Mouse (Mus musculus): Measurements from ENCODE around the gene Noxa1. TPM values are rescaled to one million over a fixed set of nuclear protein-coding genes. Genes with fewer than 3 reads are reported as not detected.

Noxa1 gene
- polyA plus RNA-seq (2015; fragmentation: Nextera tagmentation; extraction: Ambion mirVana) = 0.23 and 0.29 TPM in 2 replicates

GRCm38 (mm10) chr2:25095109-25095850 is at the start of gene Noxa1:
Gene Noxa1, minus strand, starts transcription at chr2:25095149.

GRCm38 (mm10) chr2:25080076-25080475 is 14.9 kb downstream of the Noxa1 start, which contains the start of gene Entpd8:
Gene Entpd8, plus strand, starts transcription at chr2:25080304.

GRCm38 (mm10) chr2:25054221-25055067 is 40.5 kb downstream of the Noxa1 start, which contains the start of gene Nsmf:
Gene Nsmf, plus strand, starts transcription at chr2:25054355.

Small RNAs within 50 kb of the gene (microRNA-seq; reads per million reads assigned to microRNA genes)
- gene Gm24328 = not detected
- not detected for gene Mir7664

Other genes with a start within 250 kb of the Noxa1 start
- gene Ehmt1, start 175.5 kb downstream of the Noxa1 start, polyA plus RNA-seq (2015; fragmentation: Nextera tagmentation; extraction: Ambion mirVana) = 29.0 and 29.3 TPM in 2 replicates
- 45.2 and 48.1 TPM in 2 replicates for gene Arrdc1, start 159.9 kb downstream of the Noxa1 start, polyA plus RNA-seq (2015; fragmentation: Nextera tagmentation; extraction: Ambion mirVana)
- gene Zmynd19, start 145.4 kb downstream of the Noxa1 start, polyA plus RNA-seq (2015; fragmentation: Nextera tagmentation; extraction: Ambion mirVana) = 8.5 and 9.3 TPM in 2 replicates
- gene Dph7, start 132.7 kb downstream of the Noxa1 start, polyA plus RNA-seq (2015; fragmentation: Nextera tagmentation; extraction: Ambion mirVana) = 10.5 and 12.4 TPM in 2 replicates
- 108 and 113 TPM in 2 replicates for gene Mrpl41, start 120.1 kb downstream of the Noxa1 start, polyA plus RNA-seq (2015; fragmentation: Nextera tagmentation; extraction: Ambion mirVana)
- gene Pnpla7, start 119.1 kb downstream of the Noxa1 start, polyA plus RNA-seq (2015; fragmentation: Nextera tagmentation; extraction: Ambion mirVana) = 3.8 and 5.7 TPM in 2 replicates
- gene Nsmf, start 40.8 kb downstream of the Noxa1 start, polyA plus RNA-seq (2015; fragmentation: Nextera tagmentation; extraction: Ambion mirVana) = 35.9 and 40.2 TPM in 2 replicates
- gene Entpd8, start 14.8 kb downstream of the Noxa1 start, polyA plus RNA-seq (2015; fragmentation: Nextera tagmentation; extraction: Ambion mirVana) = not detected in 2 replicates
- gene Nrarp, start 85.6 kb upstream of the Noxa1 start, polyA plus RNA-seq (2015; fragmentation: Nextera tagmentation; extraction: Ambion mirVana) = 11.0 and 13.9 TPM in 2 replicates
- 11.9 and 14.0 TPM in 2 replicates for gene Tor4a, start 101.7 kb upstream of the Noxa1 start, polyA plus RNA-seq (2015; fragmentation: Nextera tagmentation; extraction: Ambion mirVana)
- gene Nelfb, start 116.3 kb upstream of the Noxa1 start, polyA plus RNA-seq (2015; fragmentation: Nextera tagmentation; extraction: Ambion mirVana) = 52.2 and 57.0 TPM in 2 replicates
- gene Stpg3, start 119.5 kb upstream of the Noxa1 start, polyA plus RNA-seq (2015; fragmentation: Nextera tagmentation; extraction: Ambion mirVana) = not detected in 2 replicates
- gene Fam166a, start 123.6 kb upstream of the Noxa1 start, polyA plus RNA-seq (2015; fragmentation: Nextera tagmentation; extraction: Ambion mirVana) = not detected in 2 replicates
- 397 and 469 TPM in 2 replicates for gene Tubb4b, start 129.6 kb upstream of the Noxa1 start, polyA plus RNA-seq (2015; fragmentation: Nextera tagmentation; extraction: Ambion mirVana)
- not detected in 2 replicates for gene Slc34a3, start 139.2 kb upstream of the Noxa1 start, polyA plus RNA-seq (2015; fragmentation: Nextera tagmentation; extraction: Ambion mirVana)
- gene Rnf224, start 141.6 kb upstream of the Noxa1 start, polyA plus RNA-seq (2015; fragmentation: Nextera tagmentation; extraction: Ambion mirVana) = 0.10 TPM in 1 of 2 replicates, not detected in the other
- 6.1 and 6.2 TPM in 2 replicates for gene Rnf208, start 147.1 kb upstream of the Noxa1 start, polyA plus RNA-seq (2015; fragmentation: Nextera tagmentation; extraction: Ambion mirVana)
- 10.0 and 10.6 TPM in 2 replicates for gene Cysrt1, start 147.3 kb upstream of the Noxa1 start, polyA plus RNA-seq (2015; fragmentation: Nextera tagmentation; extraction: Ambion mirVana)
- 7.6 and 8.0 TPM in 2 replicates for gene AL732309.1, start 151.7 kb upstream of the Noxa1 start, polyA plus RNA-seq (2015; fragmentation: Nextera tagmentation; extraction: Ambion mirVana)
- gene Tmem203, start 160.3 kb upstream of the Noxa1 start, polyA plus RNA-seq (2015; fragmentation: Nextera tagmentation; extraction: Ambion mirVana) = 35.6 and 37.6 TPM in 2 replicates
- gene Tprn, start 167.5 kb upstream of the Noxa1 start, polyA plus RNA-seq (2015; fragmentation: Nextera tagmentation; extraction: Ambion mirVana) = 6.5 and 7.2 TPM in 2 replicates
- 137 and 141 TPM in 2 replicates for gene Ssna1, start 177.3 kb upstream of the Noxa1 start, polyA plus RNA-seq (2015; fragmentation: Nextera tagmentation; extraction: Ambion mirVana)
- gene Anapc2, start 177.3 kb upstream of the Noxa1 start, polyA plus RNA-seq (2015; fragmentation: Nextera tagmentation; extraction: Ambion mirVana) = 88.7 and 91.4 TPM in 2 replicates
- gene Tmem210, start 193.0 kb upstream of the Noxa1 start, polyA plus RNA-seq (2015; fragmentation: Nextera tagmentation; extraction: Ambion mirVana) = not detected in 2 replicates
- 0.97 and 0.98 TPM in 2 replicates for gene Lrrc26, start 194.8 kb upstream of the Noxa1 start, polyA plus RNA-seq (2015; fragmentation: Nextera tagmentation; extraction: Ambion mirVana)
- 2.3 and 3.2 TPM in 2 replicates for gene Grin1, start 224.0 kb upstream of the Noxa1 start, polyA plus RNA-seq (2015; fragmentation: Nextera tagmentation; extraction: Ambion mirVana)
- gene Man1b1, start 237.2 kb upstream of the Noxa1 start, polyA plus RNA-seq (2015; fragmentation: Nextera tagmentation; extraction: Ambion mirVana) = 32.5 and 37.0 TPM in 2 replicates